Mouse (Mus musculus) A20 (cell line): ENCODE data around the gene AU021092.

Experiments used
- DNase-seq: peaks from one replicate; pipeline ENCODE4 v3.0.0-alpha.2; 2011; ENCODE audit warnings: low read depth, low spot score

The AU021092 gene

DNA sequence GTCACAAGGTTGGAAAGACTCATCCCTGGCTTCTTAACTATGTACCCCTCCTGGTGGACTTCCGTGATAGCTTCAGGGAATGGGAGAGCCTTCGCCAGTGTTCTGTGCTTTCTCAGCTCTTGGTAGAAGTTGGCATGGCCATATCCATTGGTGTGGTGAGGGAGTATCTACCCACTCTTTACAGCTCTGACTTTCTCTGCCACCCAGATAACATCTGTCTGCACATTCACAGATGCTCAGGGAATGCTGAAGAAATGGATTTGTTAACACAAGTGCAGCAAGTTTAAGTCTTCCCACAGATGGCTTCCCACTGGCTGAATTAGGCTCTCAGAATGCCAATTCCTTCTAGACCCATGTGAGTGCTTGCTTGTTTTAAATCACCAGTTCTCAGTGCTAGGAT lies 8.0 kb downstream of the AU021092 start:
- no peak for DNase-seq

DNA sequence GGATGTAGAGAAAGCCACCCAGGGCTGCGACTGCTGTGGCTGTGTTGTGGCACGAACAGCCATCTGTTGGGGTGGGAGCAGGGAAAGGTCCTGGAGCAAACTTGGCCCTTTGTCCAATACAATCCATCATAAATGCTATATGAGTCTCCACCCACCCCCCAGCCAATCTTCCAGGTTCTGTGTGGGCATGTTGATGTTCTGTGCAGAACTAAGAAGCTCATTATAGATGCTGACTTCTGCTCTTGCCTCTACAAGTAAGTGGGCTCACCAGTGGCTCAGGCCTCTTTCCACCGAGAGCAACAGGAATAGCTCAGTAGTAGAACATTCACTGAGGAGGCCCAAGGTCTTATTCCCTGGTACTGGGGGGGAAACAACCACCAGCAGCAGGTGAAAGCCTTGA lies 9.9 kb downstream of the AU021092 start:
- DNase-seq: no peak

DNA sequence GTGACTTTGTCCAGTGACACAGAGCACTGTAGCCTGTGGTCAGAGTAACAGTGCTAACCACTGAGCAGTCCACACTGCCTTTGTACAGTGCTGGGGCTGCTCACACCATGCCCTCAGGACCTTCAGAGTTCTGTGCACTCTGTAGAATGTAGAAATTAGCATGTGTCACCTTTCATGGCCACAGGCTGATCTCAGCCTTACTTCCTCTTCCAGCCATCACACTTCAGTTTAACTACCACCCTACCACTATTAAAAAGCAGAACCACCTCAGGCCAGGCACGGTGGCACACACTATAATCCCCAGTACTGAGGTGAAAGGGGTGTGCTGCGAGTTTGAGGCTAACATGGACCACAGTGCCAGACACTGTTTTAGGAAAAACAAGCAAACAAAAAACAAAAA lies 11.7 kb downstream of the AU021092 start:
- DNase-seq: peak; percentile 43

DNA sequence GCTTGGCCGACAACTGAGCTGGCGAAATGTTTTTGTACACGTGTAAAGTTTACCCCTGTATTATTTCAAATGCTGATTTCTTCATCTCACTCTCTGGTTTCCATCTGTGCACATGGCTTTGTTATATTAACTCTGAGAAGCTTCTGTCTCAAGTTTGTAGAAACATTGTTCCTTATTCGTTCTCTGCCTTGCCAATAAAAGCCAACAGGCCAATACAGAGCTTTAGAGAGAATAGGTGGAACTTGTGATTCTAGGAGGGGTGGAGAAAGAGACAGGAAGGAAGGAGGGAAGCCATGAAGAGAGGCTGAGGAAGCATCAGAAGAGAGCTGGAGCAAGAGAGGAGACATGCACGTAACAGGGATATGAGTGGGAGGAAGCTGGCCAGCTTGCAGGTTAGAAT lies 16.0 kb downstream of the AU021092 start:
- no peak for DNase-seq

DNA sequence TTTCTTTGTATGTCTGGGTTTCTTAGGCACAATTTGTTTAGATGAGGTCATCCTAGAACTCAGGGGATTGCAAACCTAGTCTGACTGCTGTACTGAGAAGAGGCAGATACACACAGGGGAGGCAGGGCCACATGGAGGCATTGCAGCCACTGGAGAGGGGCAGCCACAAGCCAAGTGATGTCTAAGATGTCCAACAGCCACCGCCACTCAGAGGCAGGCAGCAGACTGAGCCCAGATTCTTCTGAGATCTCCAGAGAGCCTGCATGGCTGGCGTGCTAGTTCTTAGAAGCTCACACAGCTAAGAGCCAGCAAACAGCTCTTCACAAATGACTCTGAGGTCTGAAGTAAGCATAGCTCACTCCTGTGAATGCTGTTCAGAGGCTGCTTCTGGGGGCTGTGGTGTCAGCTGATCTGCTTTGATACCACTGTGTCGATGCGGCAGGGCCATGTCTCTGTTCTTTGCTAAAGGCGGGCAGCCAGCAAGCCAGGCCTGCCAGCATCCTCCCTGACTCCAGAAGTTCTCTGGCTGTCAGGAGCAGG lies 16.6 kb downstream of the AU021092 start:
- DNase-seq: no peak

DNA sequence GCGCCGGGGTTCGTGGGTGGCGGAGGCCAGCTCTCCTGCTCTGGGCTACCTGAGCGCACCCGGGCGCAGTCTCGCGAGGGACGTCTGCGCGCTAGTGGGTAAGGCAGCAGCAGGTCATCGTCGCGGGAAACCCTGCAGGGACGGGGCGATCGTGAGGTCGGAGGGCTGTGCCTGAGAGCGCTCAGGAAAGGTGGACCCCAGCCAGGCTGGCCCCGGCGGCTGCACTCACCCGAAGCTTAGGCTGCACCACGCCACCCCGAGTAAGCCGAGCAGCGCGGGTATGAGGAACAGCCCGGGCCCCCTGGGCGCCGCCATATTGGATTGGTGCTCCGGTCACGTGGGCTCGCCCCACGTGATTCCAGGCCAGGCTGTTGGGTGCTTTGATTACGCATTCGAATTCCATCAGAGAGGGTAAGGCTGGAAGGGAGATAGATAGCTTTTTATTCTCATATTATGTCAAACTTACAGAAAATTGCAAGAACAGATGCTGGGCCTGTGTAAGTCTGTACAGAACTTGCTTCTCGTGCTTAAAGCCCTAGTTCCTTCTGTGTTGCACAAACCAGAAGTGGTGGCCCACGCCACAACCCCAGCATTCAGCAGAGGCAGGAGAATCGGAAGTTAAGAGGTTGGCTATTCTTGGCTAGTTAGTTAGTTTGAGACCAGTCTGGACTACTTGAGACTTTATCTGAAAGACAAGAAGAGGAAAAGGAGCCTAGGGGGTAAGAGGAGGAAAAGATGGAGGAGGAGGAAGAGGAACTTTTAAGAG lies 18.2 kb downstream of the AU021092 start, which contains the start of gene Nagpa:
TSS of gene Nagpa (minus strand) at position 345 of the 766 bp plus-strand sequence.
- peak; percentile 92 for DNase-seq

DNA sequence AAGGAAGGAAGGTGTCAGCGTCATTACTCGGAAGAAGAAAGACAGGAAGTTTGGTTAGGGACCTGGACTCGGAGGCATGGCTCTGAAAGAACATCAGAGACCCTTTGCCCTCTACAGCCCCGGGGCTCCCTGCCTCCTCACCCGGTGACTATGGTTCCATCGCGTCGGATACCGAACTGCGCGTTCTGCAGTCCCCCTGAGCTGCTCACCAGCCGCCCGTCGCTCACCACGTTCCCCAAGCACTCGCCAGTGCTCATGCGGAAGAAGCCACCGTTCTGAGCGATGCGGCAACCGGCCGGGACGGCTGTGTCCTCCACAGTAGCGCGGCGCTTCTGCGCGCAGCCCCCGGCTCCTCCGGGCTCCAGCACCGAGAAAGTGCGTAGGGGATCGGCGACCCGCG lies 18.9 kb downstream of the AU021092 start:
- peak; percentile 57 for DNase-seq

DNA sequence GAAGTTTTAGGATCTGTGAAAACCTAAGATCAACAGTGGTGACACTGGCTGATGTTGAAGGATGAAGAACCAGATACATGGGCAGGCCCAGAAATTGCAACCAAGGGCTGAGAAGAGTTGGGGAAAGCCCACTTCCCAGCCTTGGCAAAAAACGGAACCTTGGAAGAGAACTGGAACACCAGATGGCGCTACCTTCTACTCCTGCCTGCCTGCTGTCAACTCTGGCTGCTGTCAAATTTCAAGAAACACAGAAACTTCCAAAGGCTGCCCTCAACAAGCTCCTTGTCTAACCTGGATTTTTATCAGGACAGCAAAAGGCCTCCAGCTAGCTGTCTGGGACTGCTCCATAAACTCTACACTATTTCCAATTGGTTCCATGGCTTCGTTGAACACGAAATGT lies 19.4 kb downstream of the AU021092 start:
- DNase-seq: peak; percentile 64

DNA sequence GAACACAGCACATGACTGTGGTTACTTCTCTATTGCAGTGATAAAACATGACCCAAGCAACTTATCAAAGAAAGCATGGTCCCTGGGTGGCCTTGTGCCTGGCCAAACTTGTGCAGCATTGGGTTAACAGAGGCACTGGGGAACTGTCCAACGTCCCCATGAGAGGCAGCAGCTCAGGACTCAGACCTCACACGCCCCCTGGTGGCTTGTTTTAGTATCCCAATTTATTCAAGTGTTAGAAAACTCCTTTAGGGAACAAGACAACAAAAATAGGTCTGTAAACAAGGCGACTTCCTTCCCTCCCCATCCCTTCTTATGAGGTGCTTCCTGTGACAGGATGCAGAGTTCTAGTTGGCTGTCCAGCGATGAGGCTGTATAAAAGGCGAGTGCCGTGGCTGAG lies 27.0 kb downstream of the AU021092 start:
- DNase-seq: peak; percentile 67

DNA sequence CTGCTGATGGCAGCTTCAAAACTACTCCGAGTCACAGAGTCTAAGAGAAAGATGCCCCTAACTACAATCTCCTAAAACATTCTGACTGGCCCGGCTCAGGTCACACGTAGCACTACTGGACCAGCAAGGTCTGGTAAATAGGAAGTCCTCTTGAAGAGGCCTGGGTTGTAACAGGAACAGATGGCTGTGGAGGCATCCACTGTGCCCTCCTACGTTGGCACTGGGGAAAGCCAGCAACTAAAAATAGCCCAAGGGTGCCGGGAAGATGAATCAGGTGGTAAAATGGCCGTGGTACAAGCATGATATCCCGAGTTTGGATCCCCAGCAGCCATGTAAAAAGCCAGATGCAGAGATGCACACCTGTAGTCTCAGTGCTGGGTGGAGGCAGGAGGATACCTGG lies 35.9 kb downstream of the AU021092 start:
- DNase-seq: no peak

DNA sequence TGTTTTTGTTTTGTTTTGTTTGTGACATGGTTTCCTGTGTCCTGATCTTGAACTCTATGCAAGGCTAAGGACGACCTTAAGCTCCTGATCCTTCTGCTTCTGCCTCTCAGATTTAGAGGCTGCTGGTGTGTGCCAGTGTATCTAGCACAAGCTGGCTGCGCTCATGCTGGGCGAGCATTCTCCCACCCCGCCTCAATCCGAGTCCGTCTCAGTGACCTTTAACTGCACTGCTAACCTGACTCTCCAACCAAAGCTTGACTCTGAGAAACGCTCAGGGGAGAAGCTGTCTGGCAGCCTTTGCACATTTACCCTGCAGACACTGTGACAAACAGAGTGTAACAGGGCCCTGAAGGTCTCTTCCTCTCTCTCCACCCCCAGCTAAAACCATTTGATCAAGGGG lies 36.4 kb downstream of the AU021092 start:
- no peak for DNase-seq

DNA sequence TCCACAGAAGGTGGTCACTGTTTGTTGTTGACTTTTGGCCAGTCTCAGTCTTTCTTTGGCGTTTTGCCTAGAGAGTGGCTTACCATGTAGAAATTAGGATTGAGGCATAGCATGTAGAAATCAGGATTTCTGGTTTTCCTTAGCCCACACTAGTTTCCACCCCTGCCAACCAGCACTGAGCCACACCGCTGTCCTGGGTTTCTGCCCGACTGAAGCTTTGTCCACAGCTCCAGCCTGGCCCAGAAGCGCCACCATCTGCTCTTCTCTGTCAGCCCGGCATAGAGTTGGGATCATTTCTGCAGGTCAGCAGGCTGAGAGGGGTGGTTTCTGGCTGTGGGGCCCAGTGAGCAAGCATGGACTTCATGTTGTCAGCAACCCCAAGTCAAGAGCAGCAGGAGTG lies 37.1 kb downstream of the AU021092 start:
- no peak for DNase-seq

DNA sequence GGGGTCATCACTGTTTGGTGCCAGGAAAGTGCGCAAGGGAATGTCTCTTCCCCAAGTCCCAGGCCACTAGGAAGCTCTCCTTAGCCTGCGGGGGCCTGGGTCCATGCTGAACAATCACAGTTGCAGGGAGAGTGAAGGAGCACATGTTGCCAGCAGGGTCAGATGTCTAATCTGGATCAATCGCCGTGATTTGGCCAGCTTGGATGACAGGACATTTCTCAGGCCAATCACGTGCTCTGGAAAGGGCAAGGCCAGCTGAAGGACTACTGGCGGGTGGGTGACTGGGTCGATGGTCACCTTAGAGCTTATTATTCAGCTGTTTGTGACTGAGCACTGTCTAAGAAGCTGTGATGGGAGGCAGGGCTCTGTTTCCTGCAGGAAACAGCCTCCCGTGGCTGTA lies 38.0 kb downstream of the AU021092 start:
- no peak for DNase-seq

DNA sequence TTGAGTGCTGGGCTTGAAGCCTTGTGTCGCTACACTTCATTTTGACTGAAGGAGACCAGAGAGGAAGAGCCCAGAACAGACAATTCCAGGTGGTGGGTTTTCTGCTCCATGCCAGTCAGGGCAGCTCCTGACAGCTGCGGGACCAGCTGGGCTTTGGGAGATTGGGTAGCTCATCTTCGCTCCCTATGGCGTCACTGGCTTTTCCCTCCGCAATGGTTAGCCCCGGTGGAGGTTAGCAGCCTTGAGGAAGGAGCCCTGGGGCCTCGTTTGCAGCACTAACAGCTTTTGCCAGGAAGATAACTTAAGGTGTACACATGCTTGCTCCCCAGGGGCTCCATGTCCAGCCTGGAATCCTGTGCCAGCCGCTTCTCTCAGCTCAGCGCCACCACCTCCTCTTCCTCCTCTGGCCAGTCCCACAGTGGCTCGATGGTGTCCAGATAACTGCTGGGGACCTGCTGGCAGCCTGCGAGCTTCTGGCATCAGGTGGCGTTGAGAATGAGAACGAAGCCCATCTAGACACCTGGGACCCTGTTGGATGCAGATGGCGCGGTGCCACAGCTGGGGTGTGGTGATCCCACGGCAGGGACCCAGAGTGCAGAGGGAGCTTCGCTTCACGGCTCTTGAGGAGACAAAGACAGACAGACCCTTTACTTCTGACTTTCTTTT lies 38.7 kb downstream of the AU021092 start:
- no peak for DNase-seq

DNA sequence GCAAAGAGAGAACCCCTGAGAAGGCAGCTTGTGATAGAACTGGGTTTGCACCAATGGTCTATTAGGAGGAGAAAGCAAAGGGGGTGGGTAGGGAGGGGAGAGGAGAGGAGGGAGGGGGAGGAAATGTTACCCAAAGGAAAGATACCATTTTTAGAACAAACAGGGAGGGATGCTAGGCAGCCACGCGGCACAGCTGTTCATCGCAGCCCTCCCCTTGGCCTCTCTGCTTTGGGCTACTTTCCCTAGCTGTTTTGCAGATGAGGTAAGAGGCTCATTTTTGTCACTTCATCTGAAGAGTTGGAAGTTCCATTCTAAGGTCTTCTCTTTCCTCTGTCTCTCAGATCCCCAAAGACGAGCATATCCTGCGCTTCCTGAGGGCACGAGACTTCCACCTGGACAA lies 49.5 kb downstream of the AU021092 start:
- no peak for DNase-seq

DNA sequence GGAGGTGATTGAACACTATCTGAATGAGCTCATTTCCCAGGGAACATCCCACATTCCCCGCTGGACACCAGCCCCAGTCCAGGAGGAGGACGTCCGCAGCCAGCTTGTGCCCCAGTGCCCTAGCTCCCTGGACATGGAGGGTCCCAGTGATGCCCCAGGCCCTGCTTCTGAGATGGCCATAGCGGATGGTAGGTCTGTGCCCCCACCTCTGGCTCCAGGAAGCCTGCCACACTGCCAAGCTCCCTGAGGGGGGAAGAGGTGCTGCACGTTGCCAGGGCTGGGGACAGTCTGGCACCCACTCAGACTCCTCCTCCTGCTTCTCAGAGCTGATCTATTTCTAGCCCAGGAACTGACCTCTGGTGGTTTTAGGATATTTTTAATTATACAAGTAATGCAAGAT lies 53.3 kb downstream of the AU021092 start:
- DNase-seq: no peak

DNA sequence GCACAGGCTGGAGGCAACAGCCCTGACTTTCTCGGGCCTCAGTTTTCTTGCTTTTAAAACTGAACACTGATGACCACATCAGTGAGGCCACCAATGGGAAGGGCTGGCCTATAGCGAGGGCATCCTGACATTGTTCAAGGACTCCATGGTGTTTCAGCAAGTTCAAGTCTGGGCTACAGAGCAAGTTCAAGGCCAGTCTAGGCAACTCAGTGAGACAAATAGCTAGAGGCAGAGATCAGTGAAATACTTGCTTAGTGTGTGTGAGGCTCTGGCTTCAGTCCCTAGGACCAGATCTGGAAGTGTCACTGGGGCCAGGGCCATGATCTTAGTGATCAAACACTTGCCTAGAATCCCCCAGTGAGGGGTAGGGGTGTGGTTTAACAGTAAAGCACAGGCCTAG lies 54.1 kb downstream of the AU021092 start:
- DNase-seq: no peak

DNA sequence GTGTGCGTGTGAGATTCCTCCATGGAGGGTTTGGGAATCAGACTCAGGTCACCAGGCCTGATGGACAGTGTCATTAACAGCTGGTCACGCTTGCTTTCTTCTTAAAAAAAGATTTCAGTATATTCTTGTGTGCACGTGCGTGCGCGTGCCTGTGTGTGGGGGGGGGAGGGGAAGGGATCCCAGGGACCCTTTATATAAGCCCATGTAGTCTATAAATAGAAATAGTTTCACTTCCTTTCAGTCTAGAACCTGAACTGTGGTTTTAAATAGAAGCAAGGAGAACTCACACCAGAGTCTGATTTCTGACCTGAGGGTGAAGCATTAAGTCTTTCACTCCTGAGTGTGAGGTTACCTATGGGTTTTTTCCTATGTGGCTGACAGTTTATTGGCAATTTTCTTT lies 57.8 kb downstream of the AU021092 start:
- peak; percentile 72 for DNase-seq
